Mouse (Mus musculus) megakaryocyte, embryonic 14.5 days (primary cell): Measurements from ENCODE around the gene Defb5. TPM values are rescaled to one million over a fixed set of nuclear protein-coding genes. Genes with fewer than 3 reads are reported as not detected.
"Not testable (repeated sequence)": the region's sequence is repeated elsewhere in the genome, so short reads cannot be mapped to it uniquely, and the experiment has no call there.

ENCODE experiments used
- H3K27me3 ChIP-seq: replicated peaks from 2 replicates; pipeline ENCODE3; 2012; ENCODE audit warnings: inconsistent platforms
- H3K36me3 ChIP-seq: replicated peaks from 2 replicates; pipeline ENCODE3; 2012; ENCODE audit warnings: low read length, inconsistent platforms, mixed read lengths
- H3K4me1 ChIP-seq: 2 replicates; pipeline ENCODE4 v1.6.1; 2012; ENCODE audit warnings: inconsistent platforms
- H3K4me3 ChIP-seq: replicated peaks from 2 replicates; pipeline ENCODE3; 2012; ENCODE audit warnings: moderate library complexity, mild to moderate bottlenecking, inconsistent platforms
- H3K9me3 ChIP-seq: 2 replicates; pipeline ENCODE4 v1.6.1; 2012; ENCODE audit warnings: inconsistent platforms
- FLI1 ChIP-seq: IDR thresholded peaks from 2 replicates; pipeline ENCODE4 v1.6.1; 2012; ENCODE audit warnings: low read length, inconsistent platforms, mixed read lengths
- GATA1 ChIP-seq: IDR thresholded peaks from 3 replicates; pipeline ENCODE4 v1.6.1; 2012; ENCODE audit warnings: mixed read lengths, low read length, inconsistent platforms, borderline replicate concordance
- polyA plus RNA-seq: library from polyadenylated mRNA; stranded (reverse); fragments of >175 nt; gene quantifications from 2 replicates; pipeline ENCODE4 v1.2.3, GENCODE M21; 2012; ENCODE audit warnings: low replicate concordance; ENCODE audit not compliant: insufficient read depth

Gene Defb5
- not detected in 2 replicates for polyA plus RNA-seq

DNA sequence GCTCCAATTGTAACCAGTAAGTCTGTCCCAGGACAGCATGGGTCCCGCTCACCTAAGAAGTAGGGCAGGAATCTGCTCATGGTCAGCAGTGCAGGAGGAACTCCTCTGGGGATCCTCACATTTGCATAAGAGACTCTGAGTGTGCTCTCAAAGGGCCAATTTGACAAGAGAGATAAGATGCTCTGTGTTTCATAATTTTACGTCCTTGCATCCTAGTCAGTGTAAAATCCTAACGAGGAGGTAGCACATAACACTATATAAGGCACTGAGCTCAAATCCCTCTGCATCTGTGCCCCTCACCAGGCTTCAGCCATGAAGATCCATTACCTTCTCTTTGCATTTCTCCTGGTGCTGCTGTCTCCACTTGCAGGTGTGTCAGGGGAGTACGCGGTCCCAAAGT, at the start of gene Defb5:
TSS of gene Defb5 (plus strand) at position 301 of the 400 bp plus-strand sequence.
- H3K4me1 ChIP-seq: no peaks in the 10 kb centered on the region
- no peak for TF ChIP-seq FLI1
- no peak for TF ChIP-seq GATA1
- H3K27me3 ChIP-seq: no peaks in the 10 kb centered on the region
- no peaks in the 10 kb centered on the region for H3K36me3 ChIP-seq
- H3K4me3 ChIP-seq: no peak within 1 kb of the TSS
- H3K9me3 ChIP-seq: no peaks in the 10 kb centered on the region

GRCm38 (mm10) chr8:19225161-19225560, 22.2 kb upstream of the Defb5 start, which contains the start of gene Defb6:
TSS of gene Defb6 (plus strand) at chr8:19225478.
- no peak within 1 kb of the TSS for H3K4me3 ChIP-seq
- H3K27me3 ChIP-seq: no peaks in the 10 kb centered on the region
- H3K36me3 ChIP-seq: no peaks in the 10 kb centered on the region
- no peaks in the 10 kb centered on the region for H3K4me1 ChIP-seq
- H3K9me3 ChIP-seq: no peaks in the 10 kb centered on the region
- TF ChIP-seq GATA1: no peak
- TF ChIP-seq FLI1: no peak

- H3K9me3 ChIP-seq: no peaks in the 10 kb centered on the region
- H3K4me1 ChIP-seq: no peaks in the 10 kb centered on the region
- TF ChIP-seq FLI1 (no peak), GATA1 (no peak)
- H3K27me3 ChIP-seq: no peaks in the 10 kb centered on the region
- no peak overlapping the region for H3K4me3 ChIP-seq
- H3K36me3 ChIP-seq: no peaks in the 10 kb centered on the region
Measured at GRCm38 (mm10) chr8:19238101-19238500, 9.3 kb upstream of the Defb5 start.

GRCm38 (mm10) chr8:19239616-19240015, 7.8 kb upstream of the Defb5 start, which contains the start of gene Defb46:
TSS of gene Defb46 (plus strand) at chr8:19239916.
- no peak within 1 kb of the TSS for H3K4me3 ChIP-seq
- no peaks in the 10 kb centered on the region for H3K36me3 ChIP-seq
- TF ChIP-seq FLI1 (no peak), GATA1 (no peak)
- H3K4me1 ChIP-seq: no peaks in the 10 kb centered on the region
- H3K9me3 ChIP-seq: no peaks in the 10 kb centered on the region
- H3K27me3 ChIP-seq: no peaks in the 10 kb centered on the region

- no peaks in the 10 kb centered on the region for H3K9me3 ChIP-seq
- no peaks in the 10 kb centered on the region for H3K27me3 ChIP-seq
- TF ChIP-seq GATA1: no peak
- TF ChIP-seq FLI1: no peak
- no peaks in the 10 kb centered on the region for H3K4me1 ChIP-seq
- H3K4me3 ChIP-seq: no peak overlapping the region
- H3K36me3 ChIP-seq: no peaks in the 10 kb centered on the region
Measured at GRCm38 (mm10) chr8:19258136-19258535, 10.8 kb downstream of the Defb5 start.

GRCm38 (mm10) chr8:19259667-19260066, 12.3 kb downstream of the Defb5 start:
- TF ChIP-seq FLI1: no peak
- no peak for TF ChIP-seq GATA1

GRCm38 (mm10) chr8:19293060-19293459, 45.7 kb downstream of the Defb5 start, which contains the start of gene Defb3:
TSS of gene Defb3 (plus strand) at chr8:19293360.
- H3K27me3 ChIP-seq, H3K4me3 ChIP-seq: not testable (repeated sequence)

More at GRCm38 (mm10) chr8:19259667-19260066, 12.3 kb downstream of the Defb5 start:
- Histone ChIP-seq H3K4me3 (no peak overlapping the region), H3K4me1 (no peaks in the 10 kb centered on the region), H3K9me3 (no peaks in the 10 kb centered on the region), H3K27me3 (no peaks in the 10 kb centered on the region), H3K36me3 (no peaks in the 10 kb centered on the region)

GRCm38 (mm10) chr8:19298361-19298760, 51.0 kb downstream of the Defb5 start:
- not testable (repeated sequence) for H3K4me3 ChIP-seq, H3K27me3 ChIP-seq, H3K9me3 ChIP-seq, H3K4me1 ChIP-seq, H3K36me3 ChIP-seq

More at GRCm38 (mm10) chr8:19293060-19293459, 45.7 kb downstream of the Defb5 start, which contains the start of gene Defb3:
- not testable (repeated sequence) for H3K4me1 ChIP-seq, H3K36me3 ChIP-seq, H3K9me3 ChIP-seq

Other genes with a start within 250 kb of the Defb5 start
- not detected in 2 replicates for gene Defb38, start 221.0 kb upstream of the Defb5 start, polyA plus RNA-seq
- gene Defb39, start 182.8 kb upstream of the Defb5 start, polyA plus RNA-seq: not detected in 2 replicates
- gene Defb12, start 132.7 kb upstream of the Defb5 start, polyA plus RNA-seq: not detected in 2 replicates
- not detected in 2 replicates for gene Defb34, start 123.8 kb upstream of the Defb5 start, polyA plus RNA-seq
- not detected in 2 replicates for gene Gm45826, start 106.8 kb upstream of the Defb5 start, polyA plus RNA-seq
- gene Defb14, start 53.2 kb upstream of the Defb5 start, polyA plus RNA-seq: not detected in 2 replicates
- gene Defb4, start 48.9 kb upstream of the Defb5 start, polyA plus RNA-seq: not detected in 2 replicates
- gene Defb6, start 22.1 kb upstream of the Defb5 start, polyA plus RNA-seq: not detected in 2 replicates
- gene Defb46, start 7.7 kb upstream of the Defb5 start, polyA plus RNA-seq: not detected in 2 replicates
- gene Defb3, start 45.8 kb downstream of the Defb5 start, polyA plus RNA-seq: not detected in 2 replicates
- gene Defb8, start 200.0 kb downstream of the Defb5 start, polyA plus RNA-seq: not detected in 2 replicates
- not detected in 2 replicates for gene Defb7, start 247.5 kb downstream of the Defb5 start, polyA plus RNA-seq